Mouse (Mus musculus): ENCODE results near the gene Itgb4. TPM values are rescaled to one million over a fixed set of nuclear protein-coding genes. Genes with fewer than 3 reads are reported as not detected.
A peak's percentile ranks its signal among the peaks of the same experiment; 100 is the strongest.

Itgb4 gene
- polyA plus RNA-seq (2016; fragmentation: Nextera tagmentation; extraction: Ambion mirVana), result 4.1 and 4.2 TPM in 2 replicates

DNA sequence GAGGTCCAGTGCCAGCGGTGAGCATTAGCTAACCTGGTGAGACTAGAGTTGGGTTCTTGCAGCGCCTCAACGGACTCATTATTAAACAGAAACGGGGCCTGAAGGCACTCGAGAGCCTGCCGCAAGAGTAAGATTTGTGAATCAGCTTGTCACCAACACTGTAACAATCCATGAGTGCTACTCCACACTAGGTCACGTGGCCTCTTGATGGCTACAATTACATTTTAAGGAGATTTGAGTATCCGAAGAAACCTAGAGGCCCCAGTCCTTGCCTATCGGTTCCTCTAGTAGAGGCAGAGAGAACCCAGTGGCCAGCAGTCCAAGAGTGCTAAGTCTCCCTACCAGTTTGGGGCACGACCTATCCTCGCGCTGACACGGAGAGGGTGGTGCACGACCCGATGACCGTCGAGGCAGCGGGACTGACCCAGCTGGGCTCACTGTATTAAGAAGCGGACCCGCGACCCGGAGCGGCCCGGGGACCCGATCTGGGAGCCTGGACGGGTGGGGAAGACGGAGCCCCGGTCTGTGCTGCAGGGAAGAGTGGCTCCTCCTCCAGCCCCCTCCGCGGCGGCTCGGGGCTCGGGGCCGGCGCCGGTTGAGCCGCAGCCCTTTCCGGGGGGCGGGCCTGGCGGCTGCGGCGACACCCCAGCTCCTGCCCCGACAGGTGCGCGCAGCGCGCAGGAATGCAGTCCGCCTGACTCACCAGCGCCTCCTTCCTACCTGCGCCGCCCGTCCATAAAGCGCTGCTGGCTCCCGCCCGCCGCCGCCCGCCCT lies at the start of gene Itgb4:
TSS of gene Itgb4 (plus strand) at position 401 of the 774 bp plus-strand sequence.
- no peaks in the 10 kb centered on the region for H3K36me3 ChIP-seq
- peaks cover 52% of the 10 kb centered on the region for H3K27me3 ChIP-seq
- H3K4me2 ChIP-seq (replicated peaks), result peak within 1 kb of the TSS; percentile 63
- ATAC-seq (ENCODE audit: insufficient number of reproducible peaks, insufficient read depth, low FRiP score, low TSS enrichment), result no peak
- H3K4me1 ChIP-seq, result peaks cover 12% of the 10 kb centered on the region; the same call in 1 of the 2 replicates
- no peaks in the 10 kb centered on the region for H3K9me3 ChIP-seq
- H3K9ac ChIP-seq, result peak within 1 kb of the TSS; percentile 42
- H3K4me3 ChIP-seq, result peak within 1 kb of the TSS; percentile 40
- 8% methylated on average over 57 of the region's 58 CpGs for WGBS
- H3K27ac ChIP-seq, result no peak within 1 kb of the TSS

- Histone ChIP-seq H3K4me1 (peaks cover 11% of the 10 kb centered on the region), H3K4me2 (replicated peaks) (no peak overlapping the region), H3K9ac (no peak overlapping the region), H3K4me3 (no peak overlapping the region), H3K36me3 (peaks cover 27% of the 10 kb centered on the region), H3K9me3 (no peaks in the 10 kb centered on the region), H3K27me3 (no peaks in the 10 kb centered on the region), H3K27ac (no peak overlapping the region)
- no peak for ATAC-seq (ENCODE audit: insufficient number of reproducible peaks, insufficient read depth, low FRiP score, low TSS enrichment)
- 91% methylated on average over 8 of the region's 8 CpGs for WGBS
Observed at GRCm38 (mm10) chr11:115929031-115929430, 45.5 kb upstream of the Itgb4 start.

GRCm38 (mm10) chr11:115929818-115930217 lies 44.7 kb upstream of the Itgb4 start:
- H3K9me3 ChIP-seq, result no peaks in the 10 kb centered on the region
- H3K9ac ChIP-seq, result no peak overlapping the region
- peaks cover 19% of the 10 kb centered on the region for H3K4me1 ChIP-seq
- no peak overlapping the region for H3K27ac ChIP-seq
- WGBS, result 62% methylated on average over 3 of the region's 3 CpGs
- no peak overlapping the region for H3K4me2 ChIP-seq (replicated peaks)
- no peaks in the 10 kb centered on the region for H3K27me3 ChIP-seq
- no peak for ATAC-seq (ENCODE audit: insufficient number of reproducible peaks, insufficient read depth, low FRiP score, low TSS enrichment)
- H3K4me3 ChIP-seq, result no peak overlapping the region
- H3K36me3 ChIP-seq, result peaks cover 22% of the 10 kb centered on the region

DNA sequence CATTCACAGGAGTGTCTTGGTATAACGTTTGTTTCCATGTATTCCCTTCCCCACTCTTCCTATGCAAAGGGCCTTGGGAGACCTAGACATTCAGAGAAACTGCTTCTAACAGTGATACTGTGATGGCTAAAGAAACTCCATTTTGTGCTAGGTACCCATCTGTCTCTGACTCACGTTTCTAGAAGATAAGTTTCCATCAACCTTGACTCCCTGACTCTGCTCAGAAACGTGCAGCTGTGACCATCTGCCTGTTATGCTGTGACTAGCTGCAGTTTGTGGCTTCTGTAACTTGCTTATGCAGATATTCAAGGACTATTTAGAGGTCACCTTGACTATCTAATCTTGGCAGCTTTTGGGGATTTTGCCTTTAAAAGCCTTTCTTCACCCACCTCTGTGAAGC lies 43.3 kb upstream of the Itgb4 start:
- no peak overlapping the region for H3K27ac ChIP-seq
- no peaks in the 10 kb centered on the region for H3K9me3 ChIP-seq
- no peaks in the 10 kb centered on the region for H3K27me3 ChIP-seq
- H3K4me2 ChIP-seq (replicated peaks), result no peak overlapping the region
- WGBS, result 72% methylated on average over 3 of the region's 3 CpGs
- no peak for ATAC-seq (ENCODE audit: insufficient number of reproducible peaks, insufficient read depth, low FRiP score, low TSS enrichment)
- peaks cover 22% of the 10 kb centered on the region for H3K36me3 ChIP-seq
- H3K9ac ChIP-seq, result no peak overlapping the region
- peaks cover 20% of the 10 kb centered on the region for H3K4me1 ChIP-seq
- no peak overlapping the region for H3K4me3 ChIP-seq

DNA sequence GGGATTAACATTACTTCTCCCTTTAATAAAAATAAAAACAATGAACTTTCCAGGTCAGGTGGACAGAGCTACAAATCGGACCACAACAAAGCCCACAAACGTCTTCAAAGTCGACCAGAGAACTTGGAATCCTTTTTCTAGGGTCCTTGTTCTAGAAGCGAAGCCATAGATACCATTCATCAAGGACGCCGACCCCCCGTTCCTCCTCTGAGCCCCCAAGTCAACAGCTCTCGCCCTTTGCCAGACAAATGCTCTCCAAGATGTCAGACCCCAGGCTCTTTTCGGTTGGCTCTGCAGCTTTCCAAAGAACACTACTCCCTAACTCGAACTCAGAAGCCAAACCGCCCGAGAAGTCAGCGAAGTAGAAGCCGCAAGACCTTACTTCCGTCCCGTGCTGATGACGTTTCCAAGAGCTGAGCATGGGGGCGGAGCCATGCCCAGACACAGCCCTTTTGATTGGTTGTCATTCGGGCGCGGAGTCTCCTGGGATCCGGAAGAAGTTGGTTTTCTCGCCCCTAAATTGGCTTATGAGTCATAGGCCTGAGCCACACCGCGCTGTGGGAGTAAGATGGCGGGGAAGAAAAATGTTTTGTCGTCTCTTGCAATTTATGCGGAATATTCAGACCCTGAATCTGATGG lies 41.3 kb upstream of the Itgb4 start, which contains the start of the genes Sap30bp and Recql5:
TSS of gene Sap30bp (plus strand) at position 175 of the 639 bp plus-strand sequence.
TSS of gene Recql5 (minus strand) at position 370 of the 639 bp plus-strand sequence.
- no peaks in the 10 kb centered on the region for H3K9me3 ChIP-seq
- H3K36me3 ChIP-seq, result peaks cover 18% of the 10 kb centered on the region
- peak within 1 kb of the TSS; percentile 86 for H3K4me2 ChIP-seq (replicated peaks)
- 1% methylated on average over 28 of the region's 28 CpGs for whole genome bisulfite sequencing
- ATAC-seq (ENCODE audit: insufficient number of reproducible peaks, insufficient read depth, low FRiP score, low TSS enrichment), result peak; percentile 97
- peak within 1 kb of the TSS; percentile 94 for H3K4me3 ChIP-seq
- peaks cover 20% of the 10 kb centered on the region for H3K4me1 ChIP-seq
- H3K27me3 ChIP-seq, result no peaks in the 10 kb centered on the region
- peak within 1 kb of the TSS; percentile 89 for H3K9ac ChIP-seq
- H3K27ac ChIP-seq, result no peak within 1 kb of the TSS

DNA sequence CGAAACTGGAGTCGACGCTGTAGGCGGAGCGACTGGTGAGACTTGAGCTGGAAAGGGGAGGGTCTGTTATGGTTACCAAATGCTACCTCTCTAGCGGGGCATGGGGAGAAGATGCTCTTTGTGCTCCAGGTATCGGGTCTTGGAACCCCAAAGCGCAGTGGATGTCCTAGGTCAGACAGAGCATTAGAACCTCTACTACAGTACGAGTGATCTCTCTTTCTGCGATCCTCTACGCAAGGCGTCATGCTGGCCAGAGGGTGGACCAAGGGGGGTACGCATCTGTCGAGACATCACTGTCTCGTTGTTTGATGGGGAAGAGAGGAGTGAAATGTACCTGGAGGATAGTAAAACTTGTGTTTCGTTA lies 40.8 kb upstream of the Itgb4 start:
- H3K4me1 ChIP-seq, result peaks cover 20% of the 10 kb centered on the region
- H3K4me3 ChIP-seq, result peak overlapping the region; percentile 94
- peak; percentile 36; the same call in 1 of the 2 replicates for ATAC-seq (ENCODE audit: insufficient number of reproducible peaks, insufficient read depth, low FRiP score, low TSS enrichment)
- H3K27me3 ChIP-seq, result no peaks in the 10 kb centered on the region
- no peaks in the 10 kb centered on the region for H3K9me3 ChIP-seq
- peaks cover 17% of the 10 kb centered on the region for H3K36me3 ChIP-seq
- H3K27ac ChIP-seq, result no peak overlapping the region
- H3K4me2 ChIP-seq (replicated peaks), result peak overlapping the region; percentile 86
- peak overlapping the region; percentile 89 for H3K9ac ChIP-seq
- 1% methylated on average over 16 of the region's 16 CpGs for WGBS

- no peak for ATAC-seq (ENCODE audit: insufficient number of reproducible peaks, insufficient read depth, low FRiP score, low TSS enrichment)
- H3K9ac ChIP-seq, result no peak overlapping the region
- no peak overlapping the region for H3K4me2 ChIP-seq (replicated peaks)
- no peaks in the 10 kb centered on the region for H3K27me3 ChIP-seq
- peaks cover 68% of the 10 kb centered on the region for H3K36me3 ChIP-seq
- H3K4me3 ChIP-seq, result no peak overlapping the region
- no peak overlapping the region for H3K27ac ChIP-seq
- 44% methylated on average over 6 of the region's 6 CpGs for WGBS
- H3K4me1 ChIP-seq, result peaks cover 1% of the 10 kb centered on the region
- no peaks in the 10 kb centered on the region for H3K9me3 ChIP-seq
Observed at GRCm38 (mm10) chr11:115939690-115940329, 34.7 kb upstream of the Itgb4 start.

DNA sequence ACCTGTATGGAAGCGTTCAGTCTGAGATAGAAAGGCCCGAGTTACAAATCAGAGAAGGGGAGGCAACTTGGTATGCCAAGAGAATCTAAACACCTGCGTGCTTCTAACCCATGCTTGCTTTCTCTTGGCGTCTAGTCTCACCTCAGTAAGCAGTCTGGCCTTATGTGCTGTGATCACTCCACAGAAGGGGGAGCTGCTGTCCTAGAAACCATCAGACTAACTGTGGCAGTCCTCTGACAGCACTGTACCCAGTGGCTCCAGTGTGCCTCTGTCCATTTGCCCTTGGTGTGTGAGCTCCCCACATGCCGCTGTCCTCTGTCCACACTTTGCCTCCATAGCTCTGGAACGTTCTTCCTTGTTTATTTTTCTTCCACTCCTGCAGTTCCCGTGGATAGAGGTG lies 32.5 kb upstream of the Itgb4 start:
- no peak for ATAC-seq (ENCODE audit: insufficient number of reproducible peaks, insufficient read depth, low FRiP score, low TSS enrichment)
- no peak overlapping the region for H3K9ac ChIP-seq
- H3K27ac ChIP-seq, result no peak overlapping the region
- peaks cover 82% of the 10 kb centered on the region for H3K36me3 ChIP-seq
- no peak overlapping the region for H3K4me2 ChIP-seq (replicated peaks)
- no peak overlapping the region for H3K4me3 ChIP-seq
- H3K27me3 ChIP-seq, result no peaks in the 10 kb centered on the region
- WGBS, result 81% methylated on average over 7 of the region's 7 CpGs
- H3K4me1 ChIP-seq, result no peaks in the 10 kb centered on the region
- no peaks in the 10 kb centered on the region for H3K9me3 ChIP-seq

DNA sequence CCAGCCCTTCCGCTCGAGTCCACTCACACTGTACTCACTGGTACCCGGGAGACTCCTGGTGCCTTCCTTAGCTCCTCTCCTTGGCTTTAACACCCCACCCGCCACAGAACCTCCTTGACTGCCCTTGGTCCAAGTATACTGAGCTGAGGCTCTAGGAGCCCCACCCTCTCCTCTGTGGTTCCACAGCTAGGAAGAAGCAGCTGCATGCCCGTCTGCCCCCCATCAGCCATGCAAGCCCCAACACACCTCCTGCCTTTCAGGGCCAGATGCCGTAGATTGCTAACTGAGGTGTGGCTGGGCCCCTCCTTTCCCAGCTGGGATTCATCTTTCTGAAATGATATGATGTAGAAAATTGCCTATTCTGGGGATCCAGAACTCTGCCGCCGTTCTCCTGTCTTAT lies 29.3 kb upstream of the Itgb4 start:
- Histone ChIP-seq H3K4me1 (0 out of 2 replicates have a peak, but pooled peaks cover 5% of the 10 kb centered on the region), H3K4me2 (replicated peaks) (no peak overlapping the region), H3K9ac (no peak overlapping the region), H3K36me3 (peaks cover 84% of the 10 kb centered on the region), H3K4me3 (no peak overlapping the region), H3K27me3 (no peaks in the 10 kb centered on the region), H3K9me3 (no peaks in the 10 kb centered on the region), H3K27ac (peak overlapping the region; percentile 52; the same call in 1 of the 2 replicates)
- ATAC-seq (ENCODE audit: insufficient number of reproducible peaks, insufficient read depth, low FRiP score, low TSS enrichment), result no peak
- 89% methylated on average over 8 of the region's 8 CpGs for WGBS

GRCm38 (mm10) chr11:115946221-115946828 lies 28.2 kb upstream of the Itgb4 start:
- no peaks in the 10 kb centered on the region for H3K9me3 ChIP-seq
- H3K36me3 ChIP-seq, result peaks cover 81% of the 10 kb centered on the region
- no peaks in the 10 kb centered on the region for H3K27me3 ChIP-seq
- no peak overlapping the region for H3K4me3 ChIP-seq
- WGBS, result 83% methylated on average over 9 of the region's 9 CpGs
- 0 out of 2 replicates have a peak, but pooled peaks cover 5% of the 10 kb centered on the region for H3K4me1 ChIP-seq
- ATAC-seq (ENCODE audit: insufficient number of reproducible peaks, insufficient read depth, low FRiP score, low TSS enrichment), result no peak
- no peak overlapping the region for H3K4me2 ChIP-seq (replicated peaks)
- H3K9ac ChIP-seq, result no peak overlapping the region
- no peak overlapping the region for H3K27ac ChIP-seq

DNA sequence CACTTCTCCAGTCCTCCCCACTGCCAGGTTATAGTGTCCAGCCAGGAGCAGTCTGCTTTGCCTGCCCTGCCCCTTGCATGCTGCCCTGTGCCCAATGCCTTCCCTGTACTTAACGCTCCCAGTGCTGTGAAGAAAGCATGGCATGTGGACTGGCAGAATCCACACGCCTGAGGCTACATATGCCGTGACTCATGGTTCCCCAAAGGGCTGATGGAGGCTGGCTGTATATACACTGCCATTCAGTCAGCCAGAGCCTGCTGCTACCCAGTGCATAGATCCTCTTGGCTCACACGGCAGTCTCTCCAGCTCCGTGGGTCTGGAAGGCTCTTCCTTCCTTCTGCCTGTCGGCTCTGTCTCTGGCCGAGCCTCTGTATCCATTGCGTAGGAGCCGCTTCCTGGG lies 26.2 kb upstream of the Itgb4 start:
- Histone ChIP-seq H3K4me3 (no peak overlapping the region), H3K27ac (no peak overlapping the region), H3K9me3 (no peaks in the 10 kb centered on the region), H3K27me3 (no peaks in the 10 kb centered on the region), H3K9ac (no peak overlapping the region), H3K4me2 (replicated peaks) (no peak overlapping the region), H3K4me1 (0 out of 2 replicates have a peak, but pooled peaks cover 5% of the 10 kb centered on the region), H3K36me3 (peaks cover 80% of the 10 kb centered on the region)
- WGBS, result 92% methylated on average over 9 of the region's 9 CpGs
- no peak for ATAC-seq (ENCODE audit: insufficient number of reproducible peaks, insufficient read depth, low FRiP score, low TSS enrichment)
